Mouse (Mus musculus): ENCODE measurements around the gene Polr2j.

The Polr2j gene

DNA sequence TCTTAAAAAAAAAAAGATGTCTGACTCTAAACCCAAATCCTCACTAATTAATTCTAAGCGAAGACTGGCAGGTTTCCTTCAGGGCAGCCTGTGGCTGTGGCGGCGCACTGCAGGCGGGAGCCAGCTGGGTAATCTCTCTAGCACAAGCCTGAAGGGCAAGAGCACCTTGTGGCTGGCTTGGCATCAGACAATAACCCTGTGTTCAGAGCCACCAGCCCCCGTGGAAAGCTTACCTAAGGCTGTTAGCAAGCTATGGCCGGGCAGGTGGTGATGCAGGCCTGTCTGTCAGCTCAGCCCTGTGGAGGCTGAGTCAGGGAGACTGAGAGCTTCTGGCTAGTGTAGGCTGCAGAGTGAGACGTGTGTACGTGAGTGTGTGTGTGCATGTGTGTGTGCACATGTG, 48.8 kb downstream of the Polr2j start:
- no peak for DNase-seq (ENCODE audit: low read depth, low spot score)

DNA sequence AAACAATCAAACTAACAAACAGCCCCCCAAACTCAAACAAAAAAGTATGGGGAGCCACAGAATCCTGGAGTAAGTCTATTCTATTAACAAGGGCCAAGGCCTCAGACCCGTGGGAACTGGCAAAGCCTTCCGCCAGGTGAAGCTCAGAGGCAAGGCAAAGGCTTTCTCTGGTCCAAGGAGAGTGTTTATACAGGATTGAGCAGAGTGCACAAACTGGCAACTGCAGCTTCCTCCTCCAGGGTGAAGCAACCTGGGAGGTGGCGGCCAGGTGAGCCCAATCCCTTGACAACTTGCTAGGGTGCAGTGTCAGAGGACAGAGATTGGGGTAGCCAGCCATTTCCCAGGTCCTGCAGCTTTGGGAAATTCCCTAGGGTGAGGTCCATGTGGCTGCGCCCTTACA, 50.9 kb downstream of the Polr2j start:
- DNase-seq (ENCODE audit: low read depth, low spot score) = no peak

- DNase-seq (ENCODE audit: low read depth, low spot score) = no peak
These were observed 51.6 kb downstream of the Polr2j start for GRCm38 (mm10) chr5:136168071-136168470.

GRCm38 (mm10) chr5:136169626-136170511, 53.4 kb downstream of the Polr2j start:
- DNase-seq (ENCODE audit: low read depth, low spot score) = peak; percentile 14

- peak; percentile 70 for DNase-seq (ENCODE audit: low read depth, low spot score)
These were observed 54.3 kb downstream of the Polr2j start, which contains the start of gene Orai2 for GRCm38 (mm10) chr5:136170512-136171362. Gene Orai2, minus strand, starts transcription at chr5:136170713.

DNA sequence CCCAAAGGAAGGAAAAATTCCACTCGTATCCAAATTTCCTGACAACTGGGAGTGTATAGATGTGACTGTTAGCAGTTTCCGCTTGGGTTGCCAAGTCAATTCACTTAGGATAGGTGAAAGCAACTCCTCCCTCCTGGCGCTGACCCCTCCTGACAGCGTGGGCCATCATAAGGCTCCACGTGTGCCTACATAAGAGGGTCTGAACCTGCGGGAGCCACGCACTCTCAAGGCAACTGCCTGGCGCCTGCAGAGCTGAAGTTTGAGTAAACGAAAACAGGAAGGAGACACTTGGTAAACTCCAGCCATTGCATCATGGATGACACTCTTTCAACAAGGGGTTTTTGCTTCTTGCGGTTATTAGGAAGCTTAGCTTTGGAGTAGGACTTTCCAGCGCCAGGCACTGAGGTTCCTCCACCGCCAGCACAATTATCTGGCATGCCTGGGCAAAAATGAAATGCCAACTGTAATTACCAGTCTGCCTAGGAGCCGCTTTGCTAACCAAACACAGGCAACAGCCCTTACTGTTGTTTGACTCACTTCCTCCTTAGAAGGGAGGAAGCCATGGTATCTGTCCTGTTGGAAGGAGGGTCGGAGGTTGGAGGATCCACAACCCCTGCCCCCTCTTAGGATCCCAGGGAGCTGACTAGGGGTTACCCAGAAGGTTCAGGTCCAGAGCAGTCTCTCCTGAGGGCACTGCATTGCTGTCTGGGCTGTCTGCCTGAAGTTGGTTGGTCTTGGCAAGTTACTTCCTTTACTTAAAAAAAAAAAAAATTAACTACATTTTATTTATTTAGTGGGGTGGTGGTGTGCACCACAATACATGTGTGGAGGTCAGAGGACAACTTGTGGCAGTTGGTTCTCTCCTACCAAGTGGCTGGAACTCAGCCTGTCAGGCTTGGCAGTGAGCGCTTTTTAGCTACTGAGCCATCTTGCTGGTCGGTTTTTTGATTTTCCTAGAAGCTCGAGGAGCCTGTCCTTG, 55.2 kb downstream of the Polr2j start:
- no peak for DNase-seq (ENCODE audit: low read depth, low spot score)

Data from forelimb bud, embryonic 11.5 days (tissue).